Mouse (Mus musculus) heart, embryonic 11.5 days (tissue): ENCODE results near the gene Rbpms2. TPM values are rescaled to one million over a fixed set of nuclear protein-coding genes. Genes with fewer than 3 reads are reported as not detected.

Experiments used
- ATAC-seq: fragments of 200-750 bp; cut with Nextera tagmentation; replicated peaks from 2 replicates; pipeline ENCODE4 v1.8.0; 2017; ENCODE audit warnings: moderate library complexity; ENCODE audit not compliant: insufficient number of reproducible peaks, low FRiP score, low TSS enrichment
- H3K27ac ChIP-seq: fragments of 300-500 bp; sonication (generic); 2 replicates; pipeline ENCODE4 v1.5.1; 2014; ENCODE audit warnings: mild to moderate bottlenecking, low read depth, low read length
- H3K27me3 ChIP-seq: fragments of 300-500 bp; sonication (generic); 2 replicates; pipeline ENCODE4 v1.6.1; 2014; ENCODE audit warnings: mild to moderate bottlenecking, low read length, mixed read lengths; ENCODE audit not compliant: control insufficient read depth, insufficient read depth
- H3K36me3 ChIP-seq: fragments of 300-500 bp; sonication (generic); 2 replicates; pipeline ENCODE4 v1.6.1; 2014; ENCODE audit warnings: mild to moderate bottlenecking, low read length, moderate library complexity, mixed read lengths; ENCODE audit not compliant: control insufficient read depth, insufficient read depth
- H3K4me1 ChIP-seq: fragments of 300-500 bp; sonication (generic); 2 replicates; pipeline ENCODE4 v1.6.1; 2014; ENCODE audit warnings: low read length; ENCODE audit not compliant: control insufficient read depth, insufficient read depth
- H3K4me2 ChIP-seq: fragments of 300-500 bp; sonication (generic); 2 replicates; pipeline ENCODE4 v1.6.1; 2014; ENCODE audit warnings: mild to moderate bottlenecking, moderate library complexity
- H3K4me3 ChIP-seq: fragments of 300-500 bp; sonication (generic); 2 replicates; pipeline ENCODE4 v1.5.1; 2014; ENCODE audit warnings: low read depth, low read length
- H3K9ac ChIP-seq: fragments of 300-500 bp; sonication (generic); 2 replicates; pipeline ENCODE4 v1.6.1; 2014; ENCODE audit warnings: mild to moderate bottlenecking, low read depth, low read length, moderate library complexity
- H3K9me3 ChIP-seq: fragments of 300-500 bp; sonication (generic); replicated peaks from 2 replicates; pipeline ENCODE4 v1.6.1; 2016; ENCODE audit warnings: low read length; ENCODE audit not compliant: control insufficient read depth
- WGBS: fragments of 180-500 bp; shearing (Covaris S2); extraction: QIAGEN DNeasy Blood & Tissue Kit; methylation state at CpG from one replicate; pipeline ENCODE4 v1.1.7; 2014; ENCODE audit not compliant: insufficient replicate concordance; 5-methylcytosine and 5-hydroxymethylcytosine counted together
- polyA plus RNA-seq: library from polyadenylated mRNA; unstranded; fragments of >200 nt; fragmentation: Nextera tagmentation; extraction: Ambion mirVana; gene quantifications from 2 replicates; pipeline ENCODE4 v1.2.1, GENCODE M21; 2014

Rbpms2 gene
- polyA plus RNA-seq, 1 experiment from 2014 or later, result 154 TPM

- no peak for ATAC-seq
- peaks cover 16% of the 10 kb centered on the region for H3K4me1 ChIP-seq
- no peak overlapping the region for H3K4me2 ChIP-seq
- WGBS, result 15% methylated on average over 2 of the region's 2 CpGs
- H3K36me3 ChIP-seq, result no peaks in the 10 kb centered on the region
- 0 out of 2 replicates have a peak overlapping the region, but pooled peaks have one; percentile 12 for H3K27ac ChIP-seq
- no peak overlapping the region for H3K9ac ChIP-seq
- no peaks in the 10 kb centered on the region for H3K9me3 ChIP-seq
- H3K4me3 ChIP-seq, result no peak overlapping the region
- no peaks in the 10 kb centered on the region for H3K27me3 ChIP-seq
These were observed 22.3 kb upstream of the Rbpms2 start for GRCm38 (mm10) chr9:65607120-65607519.

DNA sequence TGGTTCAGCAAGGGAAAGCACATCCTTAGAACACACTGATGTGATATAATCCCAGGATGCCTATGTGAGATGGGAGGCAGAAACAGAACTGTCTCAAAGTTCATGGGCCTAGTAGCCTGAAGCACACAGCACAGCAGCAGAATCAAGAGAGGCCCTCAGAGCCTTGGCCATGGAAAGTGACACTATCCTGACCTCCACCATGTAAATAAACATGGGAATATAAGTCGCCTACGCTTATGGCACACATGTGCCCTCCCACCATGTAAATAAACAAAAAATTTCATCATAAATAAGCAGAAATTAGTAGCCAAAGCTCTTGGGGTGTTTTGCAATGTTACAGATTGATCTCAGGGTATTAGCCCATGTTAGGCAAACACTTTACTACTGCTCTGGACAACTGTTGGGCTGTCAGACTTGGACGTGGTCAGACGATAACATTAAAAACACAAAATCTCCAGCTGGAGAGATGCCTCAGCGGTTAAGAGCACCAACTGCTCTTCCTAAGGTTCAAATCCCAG, 17.4 kb upstream of the Rbpms2 start:
- Histone ChIP-seq H3K4me1 (peaks cover 14% of the 10 kb centered on the region), H3K4me2 (no peak overlapping the region), H3K9me3 (no peaks in the 10 kb centered on the region), H3K4me3 (no peak overlapping the region), H3K27ac (no peak overlapping the region), H3K27me3 (no peaks in the 10 kb centered on the region), H3K36me3 (no peaks in the 10 kb centered on the region), H3K9ac (no peak overlapping the region)
- 75% methylated on average over 5 of the region's 5 CpGs for WGBS
- no peak for ATAC-seq

GRCm38 (mm10) chr9:65613098-65613497, 16.4 kb upstream of the Rbpms2 start:
- 4% methylated on average over 2 of the region's 2 CpGs for WGBS
- Histone ChIP-seq H3K9ac (no peak overlapping the region), H3K4me2 (peak overlapping the region; percentile 6; the same call in 1 of the 2 replicates), H3K36me3 (no peaks in the 10 kb centered on the region), H3K9me3 (no peaks in the 10 kb centered on the region), H3K27me3 (no peaks in the 10 kb centered on the region), H3K27ac (peak overlapping the region; percentile 65), H3K4me3 (no peak overlapping the region), H3K4me1 (peaks cover 8% of the 10 kb centered on the region; the same call in 1 of the 2 replicates)
- ATAC-seq, result peak; percentile 76

DNA sequence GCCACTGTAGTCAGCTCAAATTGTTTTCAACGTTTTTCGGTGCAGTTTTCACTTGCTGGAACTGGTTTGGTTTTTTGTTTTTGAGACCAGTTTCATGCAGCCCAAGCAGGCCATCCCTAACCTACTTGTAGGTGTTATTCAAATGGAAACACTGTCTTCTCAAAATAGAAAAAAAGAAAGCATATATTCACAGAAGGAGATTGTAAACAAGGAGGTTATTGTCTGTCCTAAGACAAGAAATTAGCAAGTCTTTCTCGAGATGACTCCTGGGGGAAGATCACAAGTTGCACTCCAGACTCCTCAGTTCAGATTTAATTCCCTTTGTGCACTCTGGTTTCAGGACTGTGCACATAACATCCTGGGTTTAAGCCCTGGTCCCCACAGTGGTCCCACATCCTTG, 10.1 kb upstream of the Rbpms2 start:
- H3K4me1 ChIP-seq, result no peaks in the 10 kb centered on the region
- 66% methylated on average over 3 of the region's 3 CpGs for whole genome bisulfite sequencing

GRCm38 (mm10) chr9:65621196-65621595, 8.3 kb upstream of the Rbpms2 start:
- ATAC-seq, result no peak
- WGBS, result 85% methylated on average over 4 of the region's 4 CpGs

More for the DNA sequence above, 10.1 kb upstream of the Rbpms2 start:
- no peak for ATAC-seq
- Histone ChIP-seq H3K4me2 (no peak overlapping the region), H3K36me3 (no peaks in the 10 kb centered on the region), H3K9me3 (no peaks in the 10 kb centered on the region), H3K27me3 (no peaks in the 10 kb centered on the region), H3K9ac (no peak overlapping the region), H3K27ac (no peak overlapping the region), H3K4me3 (no peak overlapping the region)

DNA sequence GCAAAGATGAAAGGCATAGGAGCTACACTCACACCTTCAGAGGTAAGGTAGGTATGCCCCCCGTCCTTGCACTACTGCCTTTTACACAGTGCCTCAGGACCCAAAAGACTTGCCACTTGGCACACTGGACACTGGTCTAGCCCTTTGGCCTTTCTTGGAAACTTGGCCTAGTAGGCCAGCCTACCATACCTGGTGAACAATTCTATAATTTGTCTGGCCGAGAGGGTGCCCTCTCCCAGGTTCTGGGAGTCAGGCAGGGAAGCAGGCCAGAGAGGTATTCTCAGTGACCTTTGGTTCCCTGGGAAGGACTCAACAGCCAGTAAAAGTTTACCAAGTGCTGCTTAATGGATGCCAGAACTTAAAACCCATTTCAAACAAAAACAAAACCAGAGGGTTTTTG, 7.8 kb upstream of the Rbpms2 start:
- H3K4me1 ChIP-seq, result no peaks in the 10 kb centered on the region
- no peak overlapping the region for H3K4me3 ChIP-seq
- no peak overlapping the region for H3K4me2 ChIP-seq
- H3K36me3 ChIP-seq, result no peaks in the 10 kb centered on the region
- no peaks in the 10 kb centered on the region for H3K27me3 ChIP-seq
- 75% methylated on average over 2 of the region's 2 CpGs for WGBS
- no peak overlapping the region for H3K9ac ChIP-seq
- H3K27ac ChIP-seq, result no peak overlapping the region
- no peak for ATAC-seq
- H3K9me3 ChIP-seq, result no peaks in the 10 kb centered on the region

More at GRCm38 (mm10) chr9:65621196-65621595, 8.3 kb upstream of the Rbpms2 start:
- Histone ChIP-seq H3K9ac (no peak overlapping the region), H3K4me2 (no peak overlapping the region), H3K4me1 (no peaks in the 10 kb centered on the region), H3K27ac (no peak overlapping the region), H3K9me3 (no peaks in the 10 kb centered on the region), H3K4me3 (no peak overlapping the region), H3K27me3 (no peaks in the 10 kb centered on the region), H3K36me3 (no peaks in the 10 kb centered on the region)

DNA sequence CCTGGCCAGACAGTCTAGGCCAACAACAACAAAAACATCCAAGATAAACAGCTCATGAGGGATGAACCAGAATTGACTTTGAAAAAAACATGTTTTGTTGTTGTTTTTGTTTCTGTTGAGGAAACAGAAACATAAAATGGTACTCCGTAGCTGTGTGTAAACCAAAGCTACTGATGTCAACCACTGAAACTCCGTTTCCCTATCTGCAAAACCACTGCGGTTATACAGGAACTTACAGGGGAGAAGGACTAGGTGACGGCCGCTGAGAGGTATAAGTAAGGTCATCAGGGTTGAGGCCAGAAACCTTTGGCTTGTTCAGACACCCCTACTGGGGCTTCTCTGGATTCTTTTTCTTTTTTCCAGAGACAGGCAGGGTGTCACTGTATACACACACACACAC, 6.6 kb upstream of the Rbpms2 start:
- WGBS, result 75% methylated on average over 5 of the region's 5 CpGs
- no peak for ATAC-seq
- H3K9ac ChIP-seq, result no peak overlapping the region

GRCm38 (mm10) chr9:65624266-65624665, 5.2 kb upstream of the Rbpms2 start:
- H3K9me3 ChIP-seq, result no peaks in the 10 kb centered on the region
- H3K4me2 ChIP-seq, result no peak overlapping the region
- WGBS, result 71% methylated on average over 2 of the region's 2 CpGs
- H3K4me3 ChIP-seq, result no peak overlapping the region
- no peaks in the 10 kb centered on the region for H3K4me1 ChIP-seq
- H3K9ac ChIP-seq, result no peak overlapping the region
- no peaks in the 10 kb centered on the region for H3K27me3 ChIP-seq
- H3K36me3 ChIP-seq, result no peaks in the 10 kb centered on the region
- no peak overlapping the region for H3K27ac ChIP-seq
- ATAC-seq, result no peak

More for the DNA sequence above, 6.6 kb upstream of the Rbpms2 start:
- no peaks in the 10 kb centered on the region for H3K4me1 ChIP-seq
- H3K4me2 ChIP-seq, result no peak overlapping the region
- H3K27ac ChIP-seq, result no peak overlapping the region
- H3K36me3 ChIP-seq, result no peaks in the 10 kb centered on the region
- H3K9me3 ChIP-seq, result no peaks in the 10 kb centered on the region
- no peaks in the 10 kb centered on the region for H3K27me3 ChIP-seq
- no peak overlapping the region for H3K4me3 ChIP-seq
